Mouse (Mus musculus): ENCODE measurements around the gene Gyg. TPM values are rescaled to one million over a fixed set of nuclear protein-coding genes. Genes with fewer than 3 reads are reported as not detected.
A peak's percentile ranks its signal among the peaks of the same experiment; 100 is the strongest.

Gene Gyg
- 34.6 and 39.6 TPM in 2 replicates for polyA plus RNA-seq (2012; rRNA removed)

- DNase-seq (ENCODE audit: extremely low spot score in 1 of 2, low spot score in 1 of 2) = peak in 1 of 2 experiments; percentile 43
Measured at GRCm38 (mm10) chr3:20154531-20155367, at the start of gene Gyg. Gene Gyg (minus strand): TSS chr3:20155317.

GRCm38 (mm10) chr3:20198869-20199268 lies 43.8 kb upstream of the Gyg start:
- peak in 1 of 2 experiments; percentile 69 for DNase-seq (ENCODE audit: extremely low spot score in 1 of 2, low spot score in 1 of 2)

- DNase-seq (ENCODE audit: extremely low spot score in 1 of 2, low spot score in 1 of 2) = no peak
Measured at GRCm38 (mm10) chr3:20197878-20198277, 42.8 kb upstream of the Gyg start.

GRCm38 (mm10) chr3:20188976-20189675 lies 34.0 kb upstream of the Gyg start:
- no peak for DNase-seq (ENCODE audit: extremely low spot score in 1 of 2, low spot score in 1 of 2)

- no peak for DNase-seq (ENCODE audit: extremely low spot score in 1 of 2, low spot score in 1 of 2)
Measured at GRCm38 (mm10) chr3:20172394-20172793, 17.3 kb upstream of the Gyg start.

- DNase-seq (ENCODE audit: extremely low spot score in 1 of 2, low spot score in 1 of 2) = no peak
Measured at GRCm38 (mm10) chr3:20167487-20167886, 12.4 kb upstream of the Gyg start.

GRCm38 (mm10) chr3:20155476-20155875 lies 359 bp upstream of the Gyg start:
- DNase-seq (ENCODE audit: extremely low spot score in 1 of 2, low spot score in 1 of 2) = no peak

- DNase-seq (ENCODE audit: extremely low spot score in 1 of 2, low spot score in 1 of 2) = no peak
Measured at GRCm38 (mm10) chr3:20151651-20152050, 3.5 kb downstream of the Gyg start.

- no peak for DNase-seq (ENCODE audit: extremely low spot score in 1 of 2, low spot score in 1 of 2)
Measured at GRCm38 (mm10) chr3:20150511-20150910, 4.6 kb downstream of the Gyg start.

GRCm38 (mm10) chr3:20147647-20148046 lies 7.5 kb downstream of the Gyg start:
- DNase-seq (ENCODE audit: extremely low spot score in 1 of 2, low spot score in 1 of 2) = no peak

GRCm38 (mm10) chr3:20146884-20147395 lies 8.2 kb downstream of the Gyg start:
- DNase-seq (ENCODE audit: extremely low spot score in 1 of 2, low spot score in 1 of 2) = peak in 1 of 2 experiments; percentile 15

GRCm38 (mm10) chr3:20145696-20146113 lies 9.4 kb downstream of the Gyg start:
- DNase-seq (ENCODE audit: extremely low spot score in 1 of 2, low spot score in 1 of 2) = no peak

- DNase-seq (ENCODE audit: extremely low spot score in 1 of 2, low spot score in 1 of 2) = no peak
Measured at GRCm38 (mm10) chr3:20144401-20144800, 10.7 kb downstream of the Gyg start.

- no peak for DNase-seq (ENCODE audit: extremely low spot score in 1 of 2, low spot score in 1 of 2)
Measured at GRCm38 (mm10) chr3:20143726-20144125, 11.4 kb downstream of the Gyg start.

GRCm38 (mm10) chr3:20142576-20142975 lies 12.5 kb downstream of the Gyg start:
- no peak for DNase-seq (ENCODE audit: extremely low spot score in 1 of 2, low spot score in 1 of 2)

- no peak for DNase-seq (ENCODE audit: extremely low spot score in 1 of 2, low spot score in 1 of 2)
Measured at GRCm38 (mm10) chr3:20142101-20142500, 13.0 kb downstream of the Gyg start.

- DNase-seq (ENCODE audit: extremely low spot score in 1 of 2, low spot score in 1 of 2) = no peak
Measured at GRCm38 (mm10) chr3:20141679-20142078, 13.4 kb downstream of the Gyg start.

GRCm38 (mm10) chr3:20141240-20141639 lies 13.9 kb downstream of the Gyg start:
- no peak for DNase-seq (ENCODE audit: extremely low spot score in 1 of 2, low spot score in 1 of 2)

GRCm38 (mm10) chr3:20136868-20137581 lies 18.1 kb downstream of the Gyg start:
- DNase-seq (ENCODE audit: extremely low spot score in 1 of 2, low spot score in 1 of 2) = no peak

GRCm38 (mm10) chr3:20134545-20134944 lies 20.6 kb downstream of the Gyg start:
- no peak for DNase-seq (ENCODE audit: extremely low spot score in 1 of 2, low spot score in 1 of 2)

- peak in 1 of 2 experiments; percentile 19 for DNase-seq (ENCODE audit: extremely low spot score in 1 of 2, low spot score in 1 of 2)
Measured at GRCm38 (mm10) chr3:20133745-20134144, 21.4 kb downstream of the Gyg start.

Data from frontal cortex, adult 2 months (tissue).